Mouse (Mus musculus) small intestine, adult 2 months (tissue): ENCODE data around the gene Sox6.

Source experiments
- CTCF ChIP-seq: fragments of 200-500 bp; IDR thresholded peaks from 2 replicates; pipeline ENCODE4 v1.5.1; 2012; ENCODE audit warnings: low read depth, mild to moderate bottlenecking, control low read depth, inconsistent platforms, low read length, moderate library complexity, mixed read lengths; ENCODE audit not compliant: insufficient replicate concordance, insufficient read length; ENCODE audit errors: extremely low read depth
- POLR2A ChIP-seq: fragments of 200-500 bp; IDR thresholded peaks from 2 replicates; pipeline ENCODE4 v1.6.1; 2012; ENCODE audit warnings: low read depth, mild to moderate bottlenecking, control low read depth, inconsistent platforms, low read length, moderate library complexity

GRCm38 (mm10) chr7:115732824-115733223, 305.8 kb downstream of the Sox6 start:
- TF ChIP-seq CTCF (no peak), POLR2A (no peak)
